Comparison of ENCODE assay signal across 8 mouse cellular contexts in genomic region chr3:95314486-95315093, GRCm38 (mm10). TPM values are rescaled to one million over a fixed set of nuclear protein-coding genes. Genes with fewer than 3 reads are reported as not detected.
DNase-seq lines count a peak whose midpoint lies in the region; ATAC-seq and TF ChIP-seq lines count a peak whose summit lies in the region.

Cers2 (plus strand) TSS chr3:95314791.

- H3K4me3 ChIP-seq in bone marrow macrophage, adult 2 months (ENCODE audit: insufficient read depth, low read length): peak within 1 kb of the TSS; percentile 84
- peak within 1 kb of the TSS; percentile 87 for H3K4me3 ChIP-seq in intestine, postnatal 0 days (ENCODE audit: low read depth, low read length)
- H3K4me3 ChIP-seq in midbrain, embryonic 11.5 days (ENCODE audit: low read depth, low read length): peak within 1 kb of the TSS; percentile 91

- no peak for TF ChIP-seq POLR2A in bone marrow macrophage, adult 2 months (IDR thresholded peaks at IDR 0.05; ENCODE audit: borderline replicate concordance, low read depth, low read length)

- 7% methylated on average over 27 of the region's 27 CpGs for WGBS in intestine, postnatal 0 days
- WGBS in midbrain, embryonic 11.5 days: 3% methylated on average over 27 of the region's 27 CpGs

- H3K27ac ChIP-seq in bone marrow macrophage, adult 2 months (ENCODE audit: insufficient read depth, low read depth, low read length): peak within 1 kb of the TSS; percentile 85
- peak within 1 kb of the TSS; percentile 87 for H3K27ac ChIP-seq in intestine, postnatal 0 days (ENCODE audit: low read depth, low read length)
- peak within 1 kb of the TSS; percentile 90 for H3K27ac ChIP-seq in midbrain, embryonic 11.5 days (ENCODE audit: low read depth, low read length)

- H3K9ac ChIP-seq in intestine, postnatal 0 days (ENCODE audit: low read depth, low read length): peak within 1 kb of the TSS; percentile 85
- H3K9ac ChIP-seq in midbrain, embryonic 11.5 days (ENCODE audit: low read length): peak within 1 kb of the TSS; percentile 100

- peaks cover under 1% of the 10 kb centered on the region; the same call in 1 of the 2 replicates for H3K36me3 ChIP-seq in intestine, postnatal 0 days (ENCODE audit: control insufficient read depth, insufficient read depth)
- no peaks in the 10 kb centered on the region for H3K36me3 ChIP-seq in midbrain, embryonic 11.5 days (ENCODE audit: control insufficient read depth, insufficient read depth, low read length)

- H3K4me2 ChIP-seq in intestine, postnatal 0 days (replicated peaks; ENCODE audit: low read depth): peak within 1 kb of the TSS; percentile 82
- H3K4me2 ChIP-seq in midbrain, embryonic 11.5 days: peak within 1 kb of the TSS; percentile 83

- no peaks in the 10 kb centered on the region for H3K9me3 ChIP-seq in intestine, postnatal 0 days (ENCODE audit: control insufficient read depth)
- H3K9me3 ChIP-seq in midbrain, embryonic 11.5 days (ENCODE audit: control insufficient read depth, low read length): no peaks in the 10 kb centered on the region

- ATAC-seq in intestine, postnatal 0 days: no peak
- peak; percentile 74; the same call in 1 of the 2 replicates for ATAC-seq in midbrain, embryonic 11.5 days (ENCODE audit: low FRiP score)

- peak; percentile 33 to 40 for DNase-seq in right cerebral cortex, postnatal 10 days (ENCODE audit: low spot score in 2 of 2)
- no peak for DNase-seq in right cerebral cortex, postnatal 14 days
- no peak for DNase-seq in gastrocnemius, postnatal 4 days (ENCODE audit: low spot score in 2 of 2)
- DNase-seq in midbrain, embryonic 11.5 days (ENCODE audit: low spot score, missing footprints): no peak
- no peak for DNase-seq in T-cell, adult 2 months (ENCODE audit: low spot score)
- DNase-seq in thymus, postnatal 4 days: no peak

- no peak for TF ChIP-seq CTCF in bone marrow macrophage, adult 2 months (IDR thresholded peaks at IDR 0.05; ENCODE audit: low read depth, low read length)
- no peak for TF ChIP-seq CTCF in intestine, postnatal 0 days (IDR thresholded peaks at IDR 0.05; ENCODE audit: low read depth)

- peaks cover 42% of the 10 kb centered on the region for H3K4me1 ChIP-seq in bone marrow macrophage, adult 2 months (ENCODE audit: control insufficient read depth, insufficient read depth, low read length)
- peaks cover 13% of the 10 kb centered on the region; the same call in 1 of the 2 replicates for H3K4me1 ChIP-seq in intestine, postnatal 0 days (replicated peaks; ENCODE audit: control insufficient read depth, insufficient read depth, low read length)
- H3K4me1 ChIP-seq in midbrain, embryonic 11.5 days (ENCODE audit: control insufficient read depth, insufficient read depth, low read length): peaks cover 13% of the 10 kb centered on the region

- no peaks in the 10 kb centered on the region for H3K27me3 ChIP-seq in intestine, postnatal 0 days (replicated peaks; ENCODE audit: control insufficient read depth, insufficient read depth, low read length)
- no peaks in the 10 kb centered on the region for H3K27me3 ChIP-seq in midbrain, embryonic 11.5 days (ENCODE audit: control insufficient read depth, insufficient read depth, low read length)

RNA-seq across cellular contexts. Expression of gene Cers2, which starts in this region (rescaled TPM):
- 173 and 186 TPM in 2 replicates for polyA plus RNA-seq in bone marrow macrophage, adult 2 months (2012; ENCODE audit: insufficient read depth, insufficient read length, missing spikeins)
- total RNA-seq in gastrocnemius, postnatal 4 days (2021): 10 to 100 TPM; 56.0 to 61.5 TPM
- polyA plus RNA-seq in intestine, postnatal 0 days (2015; fragmentation: Nextera tagmentation; extraction: Ambion mirVana): 109 and 120 TPM in 2 replicates
- polyA plus RNA-seq in midbrain, embryonic 11.5 days (2014; fragmentation: Nextera tagmentation; extraction: Ambion mirVana): 94.1 and 97.1 TPM in 2 replicates

Comparison
In these comparisons a context has a peak if more than half of its experiments do, and no peak if none do; other contexts are left out.
1. DNase-seq: peak in right cerebral cortex, postnatal 10 days (2 of 2); none in right cerebral cortex, postnatal 14 days (single experiment), gastrocnemius, postnatal 4 days (0 of 2), midbrain, embryonic 11.5 days (single experiment), T-cell, adult 2 months (single experiment) and thymus, postnatal 4 days (single experiment).
2. Peak in every context shown above with its lines, with median percentiles within 50 percentile points of each other: H3K27ac ChIP-seq and H3K4me3 ChIP-seq.